Mouse (Mus musculus): ENCODE measurements around the gene Usf1.

Usf1 gene

GRCm38 (mm10) chr1:171418660-171419059 is 7.5 kb downstream of the Usf1 start, which contains the start of gene Tstd1:
TSS of gene Tstd1 (plus strand) at chr1:171418872.
- DNase-seq (ENCODE audit: low read depth, low spot score): no peak

DNA sequence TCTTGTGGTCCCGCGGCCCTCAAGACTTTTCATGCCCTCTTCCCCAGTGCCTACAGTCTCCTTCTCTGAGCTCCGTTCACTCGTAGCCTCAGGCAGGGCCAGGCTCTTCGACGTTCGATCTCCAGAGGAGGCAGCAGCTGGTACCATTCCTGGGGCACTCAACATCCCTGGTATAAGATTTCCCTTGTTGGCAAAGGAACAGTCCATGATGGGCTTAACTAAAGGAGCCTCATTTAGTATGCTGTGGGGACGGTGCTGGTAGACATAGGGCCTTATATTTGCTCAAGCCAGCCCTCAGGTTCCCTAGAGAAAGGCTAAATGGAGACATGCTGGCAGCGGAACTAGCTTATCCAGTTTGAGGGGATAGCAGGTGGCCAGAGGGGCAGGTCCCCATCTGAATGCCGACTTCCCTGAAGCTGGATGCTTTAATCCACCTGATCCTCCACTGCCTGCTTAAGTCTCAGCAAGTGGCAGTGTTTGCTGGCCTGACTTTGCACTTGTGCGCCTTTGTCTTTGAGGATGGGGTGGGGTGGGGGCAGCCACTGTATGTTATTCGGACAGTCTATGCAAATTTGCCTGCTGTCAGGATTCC is 8.3 kb downstream of the Usf1 start:
- no peak for DNase-seq (ENCODE audit: low read depth, low spot score)

- DNase-seq (ENCODE audit: low read depth, low spot score): no peak
Observed at GRCm38 (mm10) chr1:171419905-171420304, 8.8 kb downstream of the Usf1 start.

- no peak for DNase-seq (ENCODE audit: low read depth, low spot score)
Observed at GRCm38 (mm10) chr1:171422504-171423095, 11.5 kb downstream of the Usf1 start.

GRCm38 (mm10) chr1:171424638-171425037 is 13.5 kb downstream of the Usf1 start:
- DNase-seq (ENCODE audit: low read depth, low spot score): no peak

- no peak for DNase-seq (ENCODE audit: low read depth, low spot score)
Observed at GRCm38 (mm10) chr1:171425126-171425525, 14.0 kb downstream of the Usf1 start.

GRCm38 (mm10) chr1:171432158-171432557 is 21.0 kb downstream of the Usf1 start:
- no peak for DNase-seq (ENCODE audit: low read depth, low spot score)

GRCm38 (mm10) chr1:171435288-171435814 is 24.2 kb downstream of the Usf1 start:
- DNase-seq (ENCODE audit: low read depth, low spot score): no peak

GRCm38 (mm10) chr1:171435974-171436373 is 24.9 kb downstream of the Usf1 start:
- no peak for DNase-seq (ENCODE audit: low read depth, low spot score)

GRCm38 (mm10) chr1:171437264-171438013 is 26.3 kb downstream of the Usf1 start, which contains the start of gene F11r:
TSS of gene F11r (plus strand) at chr1:171437535.
- DNase-seq (ENCODE audit: low read depth, low spot score): peak; percentile 63

- no peak for DNase-seq (ENCODE audit: low read depth, low spot score)
Observed at GRCm38 (mm10) chr1:171438014-171438670, 27.0 kb downstream of the Usf1 start.

DNA sequence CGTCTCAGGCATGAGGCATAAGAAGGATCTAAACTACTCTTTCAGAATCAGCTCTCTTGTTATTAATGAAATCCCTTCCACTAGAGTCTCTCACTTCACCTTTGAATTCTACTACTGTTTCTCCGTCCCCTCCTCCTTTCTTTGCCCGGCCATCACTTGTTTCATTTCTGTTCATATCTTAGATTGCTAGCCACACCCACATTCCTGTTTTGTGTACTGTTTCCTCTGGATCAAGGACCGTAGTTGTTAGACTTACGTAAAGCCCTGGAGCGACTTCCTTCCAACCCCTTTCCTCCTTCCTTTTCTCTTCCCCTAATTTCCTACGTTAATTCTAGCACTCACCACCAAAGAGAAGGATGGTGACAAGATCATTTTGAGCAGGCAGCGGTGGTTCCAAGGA is 28.0 kb downstream of the Usf1 start:
- DNase-seq (ENCODE audit: low read depth, low spot score): no peak

GRCm38 (mm10) chr1:171440025-171440725 is 29.1 kb downstream of the Usf1 start:
- no peak for DNase-seq (ENCODE audit: low read depth, low spot score)

DNA sequence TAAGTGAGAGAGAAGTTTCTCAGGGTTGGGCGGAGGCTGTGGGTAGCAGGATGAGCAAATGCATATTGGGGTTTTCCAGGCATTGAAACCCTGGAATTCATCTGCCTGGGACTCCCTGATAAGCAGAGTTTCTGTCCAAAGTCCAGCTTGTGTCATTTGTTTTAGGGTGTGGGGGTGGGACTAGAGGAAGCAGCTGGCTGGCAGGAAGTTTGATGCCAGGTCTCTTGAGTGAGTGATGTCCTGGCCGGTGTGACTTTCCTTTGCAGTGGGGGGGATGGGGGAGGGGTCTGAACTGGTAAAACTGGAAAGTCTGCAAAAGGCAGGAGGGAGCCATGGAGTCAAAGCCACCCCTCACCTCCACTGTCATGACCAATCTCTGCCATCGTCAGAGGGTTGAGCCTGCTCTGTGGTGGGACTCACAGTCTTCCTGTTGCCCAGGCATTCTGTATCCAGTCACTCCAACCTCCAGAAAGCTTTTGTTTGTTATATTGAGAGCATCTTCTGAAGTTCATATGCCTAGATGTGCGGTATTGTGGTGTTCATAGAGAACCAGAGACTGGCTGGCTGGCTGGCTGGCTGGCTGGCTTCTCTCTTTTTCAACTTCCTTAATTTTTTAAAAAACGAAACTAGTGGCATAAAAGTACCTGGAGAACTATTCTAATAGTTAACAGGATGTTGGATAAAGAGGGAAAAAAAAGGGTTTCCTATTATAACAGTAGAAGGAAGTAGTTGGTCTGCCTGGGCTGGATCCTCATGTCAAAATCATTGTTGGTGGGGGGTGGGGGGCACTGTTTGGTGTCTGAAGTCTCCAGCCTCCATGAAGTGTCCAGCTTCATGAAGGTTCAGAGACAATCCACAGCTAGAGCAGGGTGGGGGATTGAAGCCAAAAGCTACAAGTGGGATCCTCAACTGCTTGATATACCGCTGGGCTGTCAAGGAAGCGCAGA is 30.6 kb downstream of the Usf1 start:
- no peak for DNase-seq (ENCODE audit: low read depth, low spot score)

DNA sequence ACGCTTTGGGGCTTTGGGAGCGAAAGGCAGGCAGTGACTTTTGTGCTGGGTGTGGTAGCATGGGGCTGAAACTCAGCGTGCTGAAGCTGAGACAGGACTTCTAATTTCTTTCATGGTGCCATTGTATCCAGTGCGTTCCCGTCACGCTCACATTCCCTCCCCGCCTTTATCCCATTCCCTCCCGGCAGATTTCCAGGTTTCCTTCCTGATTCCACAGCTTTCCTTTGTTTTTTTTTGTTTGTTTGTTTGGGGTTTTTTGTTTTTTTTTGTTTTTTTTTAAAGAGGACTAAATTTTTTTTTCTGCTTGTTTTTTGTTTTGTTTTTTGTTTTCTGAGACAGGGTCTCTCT is 31.3 kb downstream of the Usf1 start:
- DNase-seq (ENCODE audit: low read depth, low spot score): no peak

DNA sequence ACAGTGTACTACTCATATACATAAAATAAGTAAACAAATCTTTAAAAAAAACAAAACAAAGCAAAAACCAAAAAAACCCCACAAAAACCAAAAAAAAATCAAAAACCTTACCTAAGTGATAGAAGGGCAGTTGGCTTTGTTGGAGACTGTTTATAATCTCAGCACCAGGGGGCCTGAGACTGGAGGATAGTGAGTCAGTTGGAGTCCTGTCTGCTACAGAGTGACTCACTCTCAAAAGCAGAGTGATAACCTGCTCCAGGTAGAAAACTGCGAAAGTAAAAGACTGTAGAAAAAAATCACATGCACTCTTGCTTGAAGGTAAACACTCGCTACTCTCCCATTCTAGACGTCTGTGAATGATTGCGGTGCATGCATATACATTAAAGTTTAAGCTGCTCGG is 33.9 kb downstream of the Usf1 start:
- DNase-seq (ENCODE audit: low read depth, low spot score): no peak

DNA sequence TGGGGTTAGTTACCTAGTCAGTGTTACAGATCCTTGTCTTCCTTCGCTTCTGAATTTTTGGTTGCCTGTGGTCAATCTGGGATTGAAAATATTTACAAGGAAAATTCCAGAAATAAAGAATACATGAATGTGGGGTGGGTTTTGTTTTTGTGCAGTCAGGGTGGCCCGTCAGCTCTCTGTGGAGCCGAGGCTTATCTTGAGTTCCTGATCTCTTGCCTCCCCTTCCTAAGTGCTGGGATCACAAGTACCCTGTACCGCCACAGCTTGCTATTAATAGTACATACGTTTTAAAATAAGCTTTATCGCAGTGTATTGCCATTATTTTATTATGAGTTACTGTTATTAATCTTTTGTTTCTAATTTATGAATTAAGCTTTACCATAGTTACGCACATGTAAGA is 35.7 kb downstream of the Usf1 start:
- DNase-seq (ENCODE audit: low read depth, low spot score): no peak

DNA sequence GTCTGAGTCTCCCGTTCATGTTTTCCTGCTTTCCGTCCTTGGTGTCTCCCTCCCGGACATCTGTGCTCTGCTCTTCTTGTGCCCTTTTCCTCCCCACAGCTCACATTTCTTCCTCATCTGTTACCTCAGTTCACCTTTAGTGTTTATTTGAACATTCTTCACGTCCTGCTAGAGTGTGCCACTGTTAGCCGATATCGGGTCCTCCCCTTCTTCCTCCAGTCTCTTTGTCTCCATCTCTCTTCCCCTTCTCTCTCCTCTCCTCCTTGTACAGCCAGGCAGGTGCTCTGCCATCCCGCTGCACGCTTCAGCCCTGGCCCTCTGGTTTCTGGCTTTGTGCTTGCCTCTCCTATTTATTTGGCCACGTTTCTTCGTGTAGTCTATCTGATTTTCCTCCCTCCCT is 36.6 kb downstream of the Usf1 start:
- no peak for DNase-seq (ENCODE audit: low read depth, low spot score)

GRCm38 (mm10) chr1:171450062-171450461 is 38.9 kb downstream of the Usf1 start:
- DNase-seq (ENCODE audit: low read depth, low spot score): no peak

GRCm38 (mm10) chr1:171451001-171451400 is 39.9 kb downstream of the Usf1 start:
- DNase-seq (ENCODE audit: low read depth, low spot score): no peak

All from forelimb bud, embryonic 11.5 days (tissue).